Mouse (Mus musculus): ENCODE results near the gene Ahdc1. TPM values are rescaled to one million over a fixed set of nuclear protein-coding genes. Genes with fewer than 3 reads are reported as not detected.
A peak's percentile ranks its signal among the peaks of the same experiment; 100 is the strongest.

Ahdc1 gene
- total RNA-seq, 2 experiments from 2014 or later = 37.1 to 56.1 TPM

DNA sequence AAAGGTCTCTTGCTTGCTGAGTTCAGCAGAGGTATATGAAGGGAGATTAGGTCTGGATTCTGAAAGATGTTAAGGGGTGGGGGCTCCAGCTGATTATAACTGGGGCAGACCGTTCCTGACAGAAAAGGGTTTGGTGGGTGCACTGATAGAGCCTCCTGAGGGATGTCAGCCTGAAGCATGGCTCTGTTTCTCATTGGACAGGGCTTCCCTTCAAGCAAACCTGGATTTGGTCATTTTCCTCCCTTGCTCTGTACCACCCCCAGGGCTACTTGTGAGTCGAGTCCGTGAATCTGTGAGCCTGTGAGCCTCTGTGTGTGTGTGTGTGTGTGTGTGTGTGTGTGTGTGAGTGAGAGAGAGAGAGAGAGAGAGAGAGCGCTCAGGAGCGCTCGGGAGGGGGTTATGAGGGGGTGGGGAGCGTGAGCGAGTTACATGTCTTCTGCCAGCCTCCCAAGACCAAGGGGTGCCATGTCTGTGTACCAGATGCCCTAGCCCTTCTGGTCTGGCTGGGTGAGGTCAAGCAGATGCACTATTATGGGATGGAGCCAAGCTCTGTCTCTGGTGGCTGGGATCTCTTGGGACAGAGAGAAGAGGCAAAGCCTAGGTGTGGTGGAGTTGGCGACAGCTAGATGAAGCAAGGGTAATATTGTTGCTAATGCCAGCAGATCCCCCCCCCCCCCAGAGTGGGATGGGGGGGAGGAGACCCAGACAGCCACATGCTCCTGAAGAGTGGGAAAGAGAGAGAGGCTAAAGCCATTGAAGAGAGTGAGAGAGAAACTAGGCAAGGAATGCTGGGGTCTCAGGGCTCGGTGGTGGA is 4.0 kb downstream of the Ahdc1 start:
- DNase-seq = no peak
- intact Hi-C loops (cut with DNase I; ENCODE audit: low total_unique reads) = loop anchor here (5.0 kb wide), 2 partner anchors 187 to 282 kb away; no protein-coding TSS in a partner anchor

GRCm38 (mm10) chr4:133015710-133016651 is 4.9 kb downstream of the Ahdc1 start:
- peak; percentile 51 for DNase-seq
- intact Hi-C loops (cut with DNase I; ENCODE audit: low total_unique reads) = no loop called here

- DNase-seq = peak; percentile 62
- intact Hi-C loops (cut with DNase I; ENCODE audit: low total_unique reads) = no loop called here
Observed at GRCm38 (mm10) chr4:133016677-133017415, 5.8 kb downstream of the Ahdc1 start.

- DNase-seq = no peak
Observed at GRCm38 (mm10) chr4:133017597-133018262, 6.7 kb downstream of the Ahdc1 start.

GRCm38 (mm10) chr4:133018263-133018798 is 7.3 kb downstream of the Ahdc1 start:
- intact Hi-C loops (cut with DNase I; ENCODE audit: low total_unique reads) = no loop called here

More at GRCm38 (mm10) chr4:133017597-133018262, 6.7 kb downstream of the Ahdc1 start:
- intact Hi-C loops (cut with DNase I; ENCODE audit: low total_unique reads) = no loop called here

GRCm38 (mm10) chr4:133020721-133021120 is 9.7 kb downstream of the Ahdc1 start:
- intact Hi-C loops (cut with DNase I; ENCODE audit: low total_unique reads) = no loop called here
- DNase-seq = no peak

More at GRCm38 (mm10) chr4:133018263-133018798, 7.3 kb downstream of the Ahdc1 start:
- DNase-seq = no peak

DNA sequence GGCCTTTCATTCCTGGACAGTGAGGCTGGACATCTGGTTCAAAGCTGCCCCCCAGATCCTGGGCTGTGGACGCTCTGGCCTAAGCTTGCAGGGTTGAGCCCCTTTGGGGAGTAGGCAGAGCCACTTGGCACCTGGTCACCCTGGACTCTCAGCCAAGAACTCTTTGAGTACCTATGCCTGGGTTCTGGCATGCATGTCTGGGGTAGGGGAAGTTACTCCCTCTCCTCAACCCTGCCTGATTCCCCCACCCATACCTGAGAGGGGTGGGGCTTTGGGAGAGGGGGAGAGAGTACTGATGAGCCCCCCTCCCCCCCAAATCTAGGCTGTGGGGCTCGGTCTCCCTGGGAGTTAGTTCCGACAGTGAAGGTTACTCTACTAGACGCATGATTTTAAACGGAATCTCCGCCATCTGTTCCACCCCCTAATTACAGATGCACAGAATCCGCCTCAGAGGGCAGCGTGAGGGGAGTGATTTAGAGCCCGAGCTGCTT is 10.2 kb downstream of the Ahdc1 start:
- no peak for DNase-seq
- intact Hi-C loops (cut with DNase I; ENCODE audit: low total_unique reads) = no loop called here

DNA sequence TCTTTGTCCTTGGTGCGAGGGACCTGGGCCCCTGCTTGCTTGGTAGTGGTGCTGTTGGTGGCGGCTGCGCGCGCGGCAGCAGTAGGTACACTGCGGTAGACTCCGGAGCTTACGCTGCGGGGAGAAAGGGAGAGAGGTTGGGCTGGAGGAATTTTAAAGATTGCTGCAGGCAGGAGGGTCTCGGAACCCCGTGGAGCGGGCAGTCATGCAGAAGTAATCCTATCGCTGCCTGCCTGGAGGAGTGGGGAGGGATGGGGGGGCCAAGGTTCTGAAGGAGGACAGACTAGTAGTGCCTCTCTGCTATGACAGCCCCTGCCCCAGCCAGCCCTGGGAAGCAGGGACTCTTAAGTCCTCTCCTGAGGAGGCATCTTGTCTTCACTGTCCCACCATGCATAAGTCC is 11.2 kb downstream of the Ahdc1 start:
- intact Hi-C loops (cut with DNase I; ENCODE audit: low total_unique reads) = no loop called here

DNA sequence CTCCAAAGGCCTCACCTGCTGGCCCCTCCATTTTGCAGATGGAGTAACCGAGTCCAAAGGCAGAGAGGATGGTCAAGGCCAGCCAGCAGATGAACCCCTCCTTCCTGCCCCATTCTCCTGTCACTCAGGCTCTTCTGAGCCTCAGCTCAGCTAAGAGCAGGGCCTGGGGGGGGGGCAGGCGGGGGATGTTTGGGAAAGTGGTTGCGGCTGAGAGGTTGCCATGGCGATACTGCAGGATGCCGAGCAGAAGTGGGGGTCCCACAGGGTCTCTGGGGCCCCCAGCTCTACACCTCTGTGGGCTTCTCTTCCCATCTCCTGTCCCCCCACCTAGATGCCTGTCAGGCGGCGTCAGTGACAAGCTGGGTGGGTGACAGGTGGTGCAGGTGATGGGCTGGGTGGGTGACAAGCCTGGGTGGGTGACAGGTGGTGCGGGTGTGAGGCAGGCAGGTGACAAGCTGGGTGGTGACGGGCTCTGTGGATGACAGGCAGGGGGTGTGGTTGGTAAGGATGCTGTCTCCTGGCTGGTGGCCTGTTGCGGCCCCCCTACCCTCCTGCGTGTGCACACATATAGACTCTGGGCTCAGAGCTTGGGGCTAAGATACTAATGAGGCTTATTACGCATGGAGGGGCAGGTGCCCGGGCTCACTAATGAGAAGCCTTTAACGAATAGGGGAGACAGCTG is 12.0 kb downstream of the Ahdc1 start:
- no peak for DNase-seq
- intact Hi-C loops (cut with DNase I; ENCODE audit: low total_unique reads) = no loop called here

More for the DNA sequence above, 11.2 kb downstream of the Ahdc1 start:
- no peak for DNase-seq

DNA sequence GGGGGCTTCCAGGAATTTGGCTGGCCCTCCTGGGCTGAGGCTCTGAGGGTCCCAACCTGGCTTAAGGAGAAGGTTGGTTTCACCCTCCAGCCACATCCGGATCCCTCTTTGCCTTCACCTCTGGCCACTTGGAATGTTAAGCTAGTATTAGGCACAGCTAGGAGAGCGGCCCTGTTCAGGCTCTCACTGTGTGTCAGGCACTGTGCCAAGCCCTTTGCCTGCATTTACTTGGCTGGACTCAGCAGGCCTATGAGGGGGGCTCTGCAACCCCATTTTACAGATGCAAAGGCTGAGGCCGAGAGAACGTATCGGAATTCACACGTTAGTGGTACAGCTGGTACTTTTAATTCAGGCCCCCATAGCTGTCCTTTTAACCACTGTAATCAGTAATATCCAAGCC is 12.6 kb downstream of the Ahdc1 start:
- DNase-seq = no peak

DNA sequence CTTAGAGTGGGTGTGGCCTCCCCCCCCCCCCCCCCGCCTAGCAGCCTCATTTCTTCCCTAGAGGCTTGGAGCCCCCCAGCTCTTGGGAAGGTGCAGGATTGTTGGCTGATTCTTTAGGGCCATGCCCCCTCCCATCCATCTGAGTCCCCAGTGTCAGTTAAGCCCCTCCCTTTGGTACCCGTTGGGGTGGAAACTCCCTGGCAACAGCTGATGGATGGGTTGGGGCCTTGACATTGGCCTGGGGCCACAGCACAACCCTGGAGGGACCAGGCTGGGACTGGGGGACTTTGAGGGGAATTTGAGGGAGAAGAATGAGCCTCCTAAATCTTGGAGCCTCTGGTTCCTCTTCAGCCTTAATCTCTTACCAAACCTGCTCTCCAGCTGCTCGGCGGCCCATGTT is 13.3 kb downstream of the Ahdc1 start:
- no peak for DNase-seq
- intact Hi-C loops (cut with DNase I; ENCODE audit: low total_unique reads) = no loop called here

More for the DNA sequence above, 12.6 kb downstream of the Ahdc1 start:
- intact Hi-C loops (cut with DNase I; ENCODE audit: low total_unique reads) = no loop called here

DNA sequence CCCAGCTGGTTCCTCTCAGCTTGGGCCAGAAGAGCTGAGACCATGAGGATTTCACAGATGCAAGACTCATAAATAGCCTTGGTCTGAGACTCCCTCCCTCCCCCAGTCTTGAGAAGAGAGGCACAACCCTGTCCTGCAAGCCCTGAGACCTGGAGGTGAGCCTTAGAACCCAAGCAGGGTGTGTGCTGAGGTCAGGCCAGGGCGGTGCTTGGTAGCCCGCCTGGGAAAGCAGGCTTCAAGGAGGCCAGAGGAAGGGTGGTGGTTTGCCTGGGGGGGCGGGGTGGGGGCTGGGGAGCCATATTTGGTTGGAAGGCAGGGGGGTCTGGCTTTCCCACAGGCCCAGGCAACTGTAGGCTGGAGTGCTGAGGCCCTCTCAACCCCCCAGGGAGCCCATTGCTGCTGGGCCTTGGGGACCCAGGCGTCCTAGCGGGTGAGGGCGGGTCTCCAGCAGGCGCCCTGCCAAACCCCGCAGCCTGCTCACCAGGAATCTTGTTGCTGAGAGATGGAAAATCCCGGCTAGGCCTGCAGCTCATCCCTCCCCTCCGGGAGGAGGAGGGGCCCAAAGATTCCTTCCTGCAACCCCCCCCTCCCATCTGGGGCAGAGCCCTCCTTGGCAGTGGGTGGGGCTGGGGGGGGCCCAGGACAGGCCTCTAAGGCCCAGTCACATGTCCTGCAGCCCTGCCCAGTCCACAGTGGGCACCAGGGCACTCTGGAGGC is 14.1 kb downstream of the Ahdc1 start:
- intact Hi-C loops (cut with DNase I; ENCODE audit: low total_unique reads) = no loop called here

DNA sequence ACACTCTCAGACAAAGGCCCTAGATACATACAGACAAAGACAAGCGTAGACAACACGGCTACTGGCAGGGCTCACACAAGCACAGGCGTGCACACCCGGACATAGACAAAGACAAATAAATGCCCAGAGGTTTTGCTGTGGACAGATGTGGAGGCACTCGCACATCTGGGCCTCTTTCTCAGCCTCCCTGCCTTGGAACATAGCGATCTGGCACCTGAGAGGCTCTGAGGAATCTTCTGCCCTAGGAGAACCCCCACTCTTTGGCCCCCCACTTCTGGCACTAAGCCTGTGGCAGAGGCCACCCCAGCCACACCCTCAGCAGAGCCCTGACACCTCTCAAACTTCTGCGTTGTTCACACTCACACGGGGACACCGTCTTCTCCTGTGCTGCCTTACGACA is 15.2 kb downstream of the Ahdc1 start:
- intact Hi-C loops (cut with DNase I; ENCODE audit: low total_unique reads) = no loop called here
- DNase-seq = no peak

More for the DNA sequence above, 14.1 kb downstream of the Ahdc1 start:
- peak; percentile 70 for DNase-seq

GRCm38 (mm10) chr4:133026826-133027375 is 15.8 kb downstream of the Ahdc1 start:
- DNase-seq = no peak
- intact Hi-C loops (cut with DNase I; ENCODE audit: low total_unique reads) = no loop called here

DNA sequence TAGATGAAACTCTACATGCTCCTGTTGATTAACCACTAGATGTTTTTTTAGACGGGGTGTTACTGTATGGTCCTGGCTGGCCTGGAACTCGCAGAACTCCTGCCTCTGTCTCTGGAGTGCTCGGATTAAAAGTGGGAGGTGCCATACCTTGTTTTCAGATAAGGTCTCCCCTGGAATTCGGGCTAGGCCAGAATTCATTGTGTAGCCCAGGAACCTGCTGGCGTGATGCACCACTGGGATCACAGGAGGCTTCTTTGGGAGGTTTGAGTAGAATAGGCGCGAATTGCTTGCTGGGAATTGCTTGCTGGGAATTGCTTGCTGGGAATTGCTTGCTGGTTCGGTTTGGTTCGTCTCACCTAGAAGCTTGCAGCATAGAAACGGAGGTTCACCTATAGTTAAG is 16.7 kb downstream of the Ahdc1 start:
- DNase-seq = no peak
- intact Hi-C loops (cut with DNase I; ENCODE audit: low total_unique reads) = no loop called here

DNA sequence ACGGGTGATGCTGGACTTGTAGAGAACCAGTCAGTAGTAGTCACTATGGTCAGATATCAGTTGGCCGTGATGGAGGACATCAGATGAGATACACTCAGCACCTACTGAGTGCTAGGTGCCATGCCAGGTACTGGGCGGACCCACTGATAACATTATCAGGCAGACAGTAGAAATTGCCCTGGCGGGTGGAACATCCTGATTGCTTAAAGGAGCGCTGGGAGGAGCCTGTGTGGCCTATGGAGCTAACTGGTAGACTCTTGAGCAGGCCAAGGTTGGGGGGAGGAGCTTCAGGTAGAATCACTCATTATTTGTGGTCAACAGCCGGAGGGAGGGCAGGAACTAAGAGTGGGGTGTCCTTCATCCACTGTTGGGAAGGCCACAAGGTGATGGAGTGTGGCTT is 17.1 kb downstream of the Ahdc1 start:
- intact Hi-C loops (cut with DNase I; ENCODE audit: low total_unique reads) = no loop called here

DNA sequence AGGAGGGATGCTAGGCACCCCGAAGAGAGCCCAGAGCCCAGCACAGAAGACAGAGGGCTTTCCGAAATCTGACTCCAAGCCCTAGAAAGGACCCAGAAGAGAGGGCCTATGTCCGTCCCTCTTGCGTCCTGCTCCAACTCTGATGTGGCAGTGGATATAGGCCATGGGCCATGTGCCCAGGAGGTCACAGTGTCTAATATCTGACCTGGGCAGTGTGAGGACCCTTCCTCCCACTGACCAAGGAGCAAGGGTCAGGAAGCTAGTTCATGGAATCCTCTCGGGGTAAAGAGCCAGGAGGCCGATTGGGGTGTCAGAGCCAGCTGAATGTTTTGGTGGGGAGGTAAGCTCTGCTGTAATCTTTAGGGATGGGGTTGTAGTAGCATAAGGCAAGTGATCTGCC is 17.8 kb downstream of the Ahdc1 start:
- intact Hi-C loops (cut with DNase I; ENCODE audit: low total_unique reads) = no loop called here
- DNase-seq = no peak

More for the DNA sequence above, 17.1 kb downstream of the Ahdc1 start:
- DNase-seq = no peak

Measured in gastrocnemius, postnatal 14 days (tissue).